Mouse (Mus musculus): ENCODE results near the gene Strc. TPM values are rescaled to one million over a fixed set of nuclear protein-coding genes. Genes with fewer than 3 reads are reported as not detected.
A peak's percentile ranks its signal among the peaks of the same experiment; 100 is the strongest.

Gene Strc
- polyA plus RNA-seq, 1 experiment from 2014 or later: 0.17 TPM

GRCm38 (mm10) chr2:121403296-121403695 is 16.3 kb upstream of the Strc start:
- Histone ChIP-seq H3K36me3 (no peaks in the 10 kb centered on the region), H3K4me1 (replicated peaks) (no peaks in the 10 kb centered on the region), H3K9me3 (no peaks in the 10 kb centered on the region), H3K4me3 (no peak overlapping the region), H3K27me3 (no peaks in the 10 kb centered on the region), H3K27ac (replicated peaks) (no peak overlapping the region), H3K9ac (no peak overlapping the region), H3K4me2 (no peak overlapping the region)
- no peak for ATAC-seq (ENCODE audit: low FRiP score, low read depth)

GRCm38 (mm10) chr2:121396624-121397023 is 9.7 kb upstream of the Strc start:
- 0 out of 2 replicates have a peak, but pooled peaks have one; percentile 56 for ATAC-seq (ENCODE audit: low FRiP score, low read depth)
- Histone ChIP-seq H3K4me2 (no peak overlapping the region), H3K9me3 (no peaks in the 10 kb centered on the region), H3K4me1 (replicated peaks) (no peaks in the 10 kb centered on the region), H3K27ac (replicated peaks) (no peak overlapping the region), H3K4me3 (no peak overlapping the region), H3K36me3 (no peaks in the 10 kb centered on the region), H3K9ac (no peak overlapping the region), H3K27me3 (no peaks in the 10 kb centered on the region)
- 13% methylated on average over 8 of the region's 8 CpGs for WGBS

GRCm38 (mm10) chr2:121374766-121375165 is 12.2 kb downstream of the Strc start:
- Histone ChIP-seq H3K36me3 (no peaks in the 10 kb centered on the region), H3K9me3 (no peaks in the 10 kb centered on the region), H3K4me2 (no peak overlapping the region), H3K4me1 (replicated peaks) (no peaks in the 10 kb centered on the region), H3K27ac (replicated peaks) (no peak overlapping the region), H3K27me3 (no peaks in the 10 kb centered on the region), H3K9ac (no peak overlapping the region), H3K4me3 (no peak overlapping the region)
- no peak for ATAC-seq (ENCODE audit: low FRiP score, low read depth)
- 48% methylated on average over 2 of the region's 2 CpGs for WGBS

- H3K27me3 ChIP-seq: no peaks in the 10 kb centered on the region
- H3K9me3 ChIP-seq: no peaks in the 10 kb centered on the region
- ATAC-seq (ENCODE audit: low FRiP score, low read depth): no peak
- H3K4me1 ChIP-seq (replicated peaks): no peaks in the 10 kb centered on the region
- no peak overlapping the region for H3K9ac ChIP-seq
- H3K4me3 ChIP-seq: no peak overlapping the region
- H3K4me2 ChIP-seq: no peak overlapping the region
- 77% methylated on average over 3 of the region's 3 CpGs for whole genome bisulfite sequencing
- H3K36me3 ChIP-seq: no peaks in the 10 kb centered on the region
- no peak overlapping the region for H3K27ac ChIP-seq (replicated peaks)
Measured at GRCm38 (mm10) chr2:121372266-121372665, 14.7 kb downstream of the Strc start.

GRCm38 (mm10) chr2:121370921-121371320 is 16.0 kb downstream of the Strc start:
- Histone ChIP-seq H3K4me1 (replicated peaks) (no peaks in the 10 kb centered on the region), H3K4me2 (no peak overlapping the region), H3K27me3 (no peaks in the 10 kb centered on the region), H3K36me3 (no peaks in the 10 kb centered on the region), H3K27ac (replicated peaks) (no peak overlapping the region), H3K9me3 (no peaks in the 10 kb centered on the region), H3K4me3 (no peak overlapping the region), H3K9ac (no peak overlapping the region)
- 88% methylated on average over 5 of the region's 5 CpGs for WGBS
- ATAC-seq (ENCODE audit: low FRiP score, low read depth): no peak

- no peak overlapping the region for H3K9ac ChIP-seq
- no peak overlapping the region for H3K4me2 ChIP-seq
- no peak for ATAC-seq (ENCODE audit: low FRiP score, low read depth)
- H3K36me3 ChIP-seq: peaks cover 5% of the 10 kb centered on the region; the same call in 1 of the 2 replicates
- 68% methylated on average over 2 of the region's 2 CpGs for WGBS
- no peak overlapping the region for H3K27ac ChIP-seq (replicated peaks)
- no peaks in the 10 kb centered on the region for H3K27me3 ChIP-seq
- no peak overlapping the region for H3K4me3 ChIP-seq
- H3K9me3 ChIP-seq: no peaks in the 10 kb centered on the region
- no peaks in the 10 kb centered on the region for H3K4me1 ChIP-seq (replicated peaks)
Measured at GRCm38 (mm10) chr2:121368831-121369230, 18.1 kb downstream of the Strc start.

GRCm38 (mm10) chr2:121363656-121364055 is 23.3 kb downstream of the Strc start:
- Histone ChIP-seq H3K9ac (no peak overlapping the region), H3K9me3 (no peaks in the 10 kb centered on the region), H3K4me2 (no peak overlapping the region), H3K27me3 (no peaks in the 10 kb centered on the region), H3K4me3 (no peak overlapping the region), H3K27ac (replicated peaks) (no peak overlapping the region), H3K36me3 (peaks cover 7% of the 10 kb centered on the region; the same call in 1 of the 2 replicates), H3K4me1 (replicated peaks) (0 out of 2 replicates have a peak, but pooled peaks cover 6% of the 10 kb centered on the region)
- ATAC-seq (ENCODE audit: low FRiP score, low read depth): no peak
- WGBS: 85% methylated on average over 3 of the region's 3 CpGs

GRCm38 (mm10) chr2:121359461-121359860 is 27.5 kb downstream of the Strc start:
- Histone ChIP-seq H3K4me2 (peak overlapping the region; percentile 61), H3K9me3 (no peaks in the 10 kb centered on the region), H3K27me3 (no peaks in the 10 kb centered on the region), H3K27ac (replicated peaks) (no peak overlapping the region), H3K4me1 (replicated peaks) (peaks cover 20% of the 10 kb centered on the region), H3K4me3 (peak overlapping the region; percentile 47), H3K36me3 (peaks cover 7% of the 10 kb centered on the region; the same call in 1 of the 2 replicates), H3K9ac (no peak overlapping the region)
- WGBS: 55% methylated on average over 4 of the region's 4 CpGs
- no peak for ATAC-seq (ENCODE audit: low FRiP score, low read depth)

GRCm38 (mm10) chr2:121358381-121358780 is 28.6 kb downstream of the Strc start:
- Histone ChIP-seq H3K27me3 (no peaks in the 10 kb centered on the region), H3K4me3 (peak overlapping the region; percentile 47)

GRCm38 (mm10) chr2:121357961-121358360 is 29.0 kb downstream of the Strc start:
- WGBS: 4% methylated on average over 4 of the region's 4 CpGs

More at GRCm38 (mm10) chr2:121358381-121358780, 28.6 kb downstream of the Strc start:
- Histone ChIP-seq H3K9me3 (no peaks in the 10 kb centered on the region), H3K4me2 (peak overlapping the region; percentile 61), H3K27ac (replicated peaks) (peak overlapping the region; percentile 85), H3K36me3 (no peaks in the 10 kb centered on the region), H3K4me1 (replicated peaks) (peaks cover 25% of the 10 kb centered on the region), H3K9ac (peak overlapping the region; percentile 71)
- under 1% methylated on average over 16 of the region's 16 CpGs for WGBS
- ATAC-seq (ENCODE audit: low FRiP score, low read depth): peak; percentile 83

GRCm38 (mm10) chr2:121357494-121357893 is 29.5 kb downstream of the Strc start, which contains the start of gene Ckmt1:
Gene Ckmt1 (plus strand): TSS chr2:121357714.
- H3K27ac ChIP-seq (replicated peaks): peak within 1 kb of the TSS; percentile 85
- no peaks in the 10 kb centered on the region for H3K9me3 ChIP-seq
- no peak for ATAC-seq (ENCODE audit: low FRiP score, low read depth)
- WGBS: 67% methylated on average over 5 of the region's 5 CpGs
- H3K4me1 ChIP-seq (replicated peaks): peaks cover 25% of the 10 kb centered on the region
- H3K36me3 ChIP-seq: no peaks in the 10 kb centered on the region
- H3K27me3 ChIP-seq: no peaks in the 10 kb centered on the region
- peak within 1 kb of the TSS; percentile 61 for H3K4me2 ChIP-seq
- peak within 1 kb of the TSS; percentile 47 for H3K4me3 ChIP-seq
- H3K9ac ChIP-seq: peak within 1 kb of the TSS; percentile 71

More at GRCm38 (mm10) chr2:121357961-121358360, 29.0 kb downstream of the Strc start:
- Histone ChIP-seq H3K4me3 (peak overlapping the region; percentile 47), H3K4me1 (replicated peaks) (peaks cover 25% of the 10 kb centered on the region), H3K27ac (replicated peaks) (peak overlapping the region; percentile 85), H3K27me3 (no peaks in the 10 kb centered on the region), H3K9me3 (no peaks in the 10 kb centered on the region), H3K36me3 (no peaks in the 10 kb centered on the region), H3K4me2 (peak overlapping the region; percentile 61), H3K9ac (peak overlapping the region; percentile 71)
- no peak for ATAC-seq (ENCODE audit: low FRiP score, low read depth)

GRCm38 (mm10) chr2:121354820-121355592 is 32.0 kb downstream of the Strc start, which contains the start of gene Ppip5k1:
Gene Ppip5k1 (minus strand): TSS chr2:121355396.
- Histone ChIP-seq H3K9ac (peak within 1 kb of the TSS; percentile 85), H3K9me3 (no peaks in the 10 kb centered on the region), H3K4me3 (peak within 1 kb of the TSS; percentile 77), H3K27me3 (no peaks in the 10 kb centered on the region), H3K36me3 (peaks cover 2% of the 10 kb centered on the region), H3K4me2 (peak within 1 kb of the TSS; percentile 80), H3K27ac (replicated peaks) (peak within 1 kb of the TSS; percentile 88), H3K4me1 (replicated peaks) (peaks cover 25% of the 10 kb centered on the region)
- WGBS: under 1% methylated on average over 57 of the region's 58 CpGs
- peak; percentile 96 for ATAC-seq (ENCODE audit: low FRiP score, low read depth)

All from hindbrain, embryonic 15.5 days (tissue).